In the genomic region with DNA sequence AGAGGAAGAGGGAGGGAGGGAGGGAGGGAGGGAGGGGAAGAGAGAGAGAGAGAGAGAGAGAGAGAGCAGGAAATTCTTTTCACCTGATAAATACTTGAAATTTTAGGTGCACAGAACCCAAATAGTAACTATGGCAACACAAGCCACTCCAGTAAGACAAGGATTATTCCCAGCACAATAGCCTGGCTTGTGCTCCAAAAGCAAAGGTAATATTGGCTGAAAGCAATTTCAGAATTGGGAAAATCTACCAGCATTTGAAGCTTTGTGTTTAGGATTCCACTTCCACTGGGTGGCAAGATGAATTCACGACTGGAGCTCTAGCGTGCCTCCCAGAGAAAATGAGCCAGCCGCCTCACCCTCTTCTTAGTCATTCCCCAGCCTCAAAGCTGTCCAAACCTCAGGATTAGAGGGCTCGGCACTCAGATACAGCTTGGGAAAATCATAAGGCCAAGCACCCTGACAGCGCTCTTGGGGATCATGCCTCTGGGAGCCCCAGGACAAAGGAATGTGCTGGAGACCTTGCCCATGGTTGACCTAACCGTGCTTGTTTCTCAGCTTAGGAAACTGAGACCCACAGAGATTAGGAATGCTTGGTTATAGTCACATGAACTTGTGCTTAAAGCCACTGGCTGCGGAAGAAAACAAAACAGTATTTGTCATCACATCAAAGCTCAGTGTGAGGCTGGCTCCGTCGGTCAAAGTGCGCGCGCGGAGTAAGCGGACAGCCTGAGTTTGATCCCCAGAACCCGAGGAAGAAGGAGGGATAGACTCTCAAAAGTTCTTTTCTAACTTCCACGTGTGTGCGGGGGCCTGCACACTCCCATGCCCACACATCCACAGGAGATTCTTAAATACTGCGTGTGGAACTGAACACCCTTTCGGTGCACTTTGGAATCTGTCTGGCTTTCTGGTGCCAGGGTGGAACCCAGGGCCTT, we compare ENCODE assay signal across 10 mouse cellular contexts. TPM values are rescaled to one million over a fixed set of nuclear protein-coding genes. Genes with fewer than 3 reads are reported as not detected.
DNase-seq lines count a peak whose midpoint lies in the region; ATAC-seq and TF ChIP-seq lines count a peak whose summit lies in the region.
"Had no signal": no experiment of that assay in that cellular context is flagged by ENCODE, and none has a peak within 500 bp of the region (broad histone marks: within the 10 kb centered on the region; RNA-seq: fewer than 3 reads in every experiment).

No protein-coding gene starts in this region.

- no peak for TF ChIP-seq EP300 in lung, postnatal 0 days (IDR thresholded peaks at IDR 0.05)

- no peak overlapping the region for H3K27ac ChIP-seq in lung, postnatal 0 days (ENCODE audit: low read length)
- peak overlapping the region; percentile 64 for H3K27ac ChIP-seq in embryonic facial prominence, embryonic 12.5 days
- H3K27ac ChIP-seq in hindbrain, postnatal 0 days = peak overlapping the region; percentile 64
- peak overlapping the region; percentile 76 for H3K27ac ChIP-seq in neural tube, embryonic 15.5 days (replicated peaks)
- no peak overlapping the region for H3K27ac ChIP-seq in heart, embryonic 12.5 days (ENCODE audit: poor library complexity, severe bottlenecking)

- no peak overlapping the region for H3K9ac ChIP-seq in lung, postnatal 0 days (replicated peaks; ENCODE audit: low read depth)
- H3K9ac ChIP-seq in embryonic facial prominence, embryonic 12.5 days = no peak overlapping the region
- no peak overlapping the region for H3K9ac ChIP-seq in hindbrain, postnatal 0 days (replicated peaks; ENCODE audit: low read length)
- no peak overlapping the region for H3K9ac ChIP-seq in neural tube, embryonic 15.5 days (replicated peaks)
- no peak overlapping the region for H3K9ac ChIP-seq in heart, embryonic 12.5 days

- H3K4me2 ChIP-seq in lung, postnatal 0 days (replicated peaks; ENCODE audit: low read depth, low read length) = no peak overlapping the region
- no peak overlapping the region for H3K4me2 ChIP-seq in embryonic facial prominence, embryonic 12.5 days (replicated peaks)
- 0 out of 2 replicates have a peak overlapping the region, but pooled peaks have one; percentile 10 for H3K4me2 ChIP-seq in hindbrain, postnatal 0 days (ENCODE audit: low read depth, low read length)
- peak overlapping the region; percentile 28; the same call in 1 of the 2 replicates for H3K4me2 ChIP-seq in neural tube, embryonic 15.5 days
- no peak overlapping the region for H3K4me2 ChIP-seq in heart, embryonic 12.5 days

- 0 out of 2 replicates have a peak, but pooled peaks cover 3% of the 10 kb centered on the region for H3K4me1 ChIP-seq in lung, postnatal 0 days (ENCODE audit: insufficient read depth, low read depth, low read length)
- peaks cover 34% of the 10 kb centered on the region for H3K4me1 ChIP-seq in embryonic facial prominence, embryonic 12.5 days
- H3K4me1 ChIP-seq in hindbrain, postnatal 0 days (ENCODE audit: insufficient read depth, low read length) = peaks cover 20% of the 10 kb centered on the region
- peaks cover 58% of the 10 kb centered on the region for H3K4me1 ChIP-seq in neural tube, embryonic 15.5 days
- peaks cover 28% of the 10 kb centered on the region for H3K4me1 ChIP-seq in heart, embryonic 12.5 days (replicated peaks)

- ATAC-seq in lung, postnatal 0 days = no peak
- no peak for ATAC-seq in embryonic facial prominence, embryonic 12.5 days (ENCODE audit: insufficient number of reproducible peaks, insufficient read depth, low FRiP score, low TSS enrichment)
- ATAC-seq in hindbrain, postnatal 0 days = no peak
- ATAC-seq in neural tube, embryonic 15.5 days (ENCODE audit: low FRiP score) = no peak
- ATAC-seq in erythroblast, adult 5-6 weeks (replicated peaks; ENCODE audit: low FRiP score, poor library complexity, severe bottlenecking) = no peak
- no peak for ATAC-seq in heart, embryonic 12.5 days (ENCODE audit: insufficient number of reproducible peaks, low FRiP score)

- no peak overlapping the region for H3K4me3 ChIP-seq in lung, postnatal 0 days (ENCODE audit: low read depth, low read length)
- no peak overlapping the region for H3K4me3 ChIP-seq in embryonic facial prominence, embryonic 12.5 days
- no peak overlapping the region for H3K4me3 ChIP-seq in hindbrain, postnatal 0 days (ENCODE audit: low read length)
- no peak overlapping the region for H3K4me3 ChIP-seq in neural tube, embryonic 15.5 days (replicated peaks)
- no peak overlapping the region for H3K4me3 ChIP-seq in heart, embryonic 12.5 days

- H3K27me3 ChIP-seq in lung, postnatal 0 days (replicated peaks; ENCODE audit: insufficient read depth, low read length) = no peaks in the 10 kb centered on the region
- H3K27me3 ChIP-seq in embryonic facial prominence, embryonic 12.5 days = no peaks in the 10 kb centered on the region
- H3K27me3 ChIP-seq in hindbrain, postnatal 0 days (ENCODE audit: insufficient read depth, low read length) = no peaks in the 10 kb centered on the region
- no peaks in the 10 kb centered on the region for H3K27me3 ChIP-seq in neural tube, embryonic 15.5 days (replicated peaks)
- H3K27me3 ChIP-seq in heart, embryonic 12.5 days (replicated peaks) = no peaks in the 10 kb centered on the region

- TF ChIP-seq CTCF in lung, postnatal 0 days (IDR thresholded peaks at IDR 0.05) = no peak
- TF ChIP-seq CTCF in hindbrain, postnatal 0 days (IDR thresholded peaks at IDR 0.05; ENCODE audit: low read depth) = no peak

- DNase-seq in lung, postnatal 0 days (ENCODE audit: low spot score) = peak; percentile 16
- DNase-seq in lung, adult 18-20 months = no peak
- peak; percentile 46 for DNase-seq in hindbrain, postnatal 0 days (ENCODE audit: low spot score)
- DNase-seq in ovary, postnatal 14 days (ENCODE audit: low spot score) = no peak
- DNase-seq: cerebellum, adult 18-20 months; kidney, adult 18-20 months had no signal

- no peaks in the 10 kb centered on the region for H3K36me3 ChIP-seq in lung, postnatal 0 days (ENCODE audit: insufficient read depth, low read length)
- H3K36me3 ChIP-seq in embryonic facial prominence, embryonic 12.5 days = no peaks in the 10 kb centered on the region
- no peaks in the 10 kb centered on the region for H3K36me3 ChIP-seq in hindbrain, postnatal 0 days (ENCODE audit: insufficient read depth, low read length)
- no peaks in the 10 kb centered on the region for H3K36me3 ChIP-seq in neural tube, embryonic 15.5 days
- no peaks in the 10 kb centered on the region for H3K36me3 ChIP-seq in heart, embryonic 12.5 days

- 55% methylated on average over 19 of the region's 19 CpGs for WGBS in lung, postnatal 0 days
- 70% methylated on average over 19 of the region's 19 CpGs for WGBS in embryonic facial prominence, embryonic 12.5 days
- WGBS in hindbrain, postnatal 0 days = 37% methylated on average over 19 of the region's 19 CpGs
- WGBS in neural tube, embryonic 15.5 days = 44% methylated on average over 19 of the region's 19 CpGs
- WGBS in heart, embryonic 12.5 days = 70% methylated on average over 19 of the region's 19 CpGs

- H3K9me3 ChIP-seq in lung, postnatal 0 days (ENCODE audit: low read length) = no peaks in the 10 kb centered on the region
- H3K9me3 ChIP-seq in embryonic facial prominence, embryonic 12.5 days = no peaks in the 10 kb centered on the region
- H3K9me3 ChIP-seq in hindbrain, postnatal 0 days (ENCODE audit: low read length) = no peaks in the 10 kb centered on the region
- no peaks in the 10 kb centered on the region for H3K9me3 ChIP-seq in neural tube, embryonic 15.5 days (replicated peaks)
- H3K9me3 ChIP-seq in heart, embryonic 12.5 days (replicated peaks) = no peaks in the 10 kb centered on the region

RNA-seq across cellular contexts. Expression of gene Srgap3, which starts 27.0 kb away (rescaled TPM):
- polyA plus RNA-seq in lung, postnatal 0 days (2015; fragmentation: Nextera tagmentation; extraction: Ambion mirVana) = 0.30 and 0.35 TPM in 2 replicates
- polyA plus RNA-seq in embryonic facial prominence, embryonic 12.5 days (2016; fragmentation: Nextera tagmentation; extraction: Ambion mirVana) = 8.9 and 9.0 TPM in 2 replicates
- 49.4 and 55.8 TPM in 2 replicates for total RNA-seq in hindbrain, postnatal 0 days (2014; rRNA removed)
- 20.6 and 23.7 TPM in 2 replicates for polyA plus RNA-seq in hindbrain, postnatal 0 days (2015; fragmentation: Nextera tagmentation; extraction: Ambion mirVana)
- polyA plus RNA-seq in neural tube, embryonic 15.5 days (2015; fragmentation: Nextera tagmentation; extraction: Ambion mirVana) = 24.1 and 26.3 TPM in 2 replicates
- total RNA-seq in erythroblast, adult 5-6 weeks (2015; ENCODE audit: low replicate concordance) = 0.63 TPM in 1 of 2 replicates, not detected in the other
- total RNA-seq in erythroblast, adult 5-6 weeks (2017; ENCODE audit: low replicate concordance) = 0.09 and 0.14 TPM in 2 replicates
- 0.63 and 1.2 TPM in 2 replicates for polyA plus RNA-seq in heart, embryonic 12.5 days (2016; fragmentation: Nextera tagmentation; extraction: Ambion mirVana)

Comparison
In these comparisons a context has a peak if more than half of its experiments do, and no peak if none do; other contexts are left out.
1. DNase-seq: peak in lung, postnatal 0 days (single experiment) and hindbrain, postnatal 0 days (single experiment); none in lung, adult 18-20 months (0 of 2) and ovary, postnatal 14 days (single experiment).
2. H3K27ac ChIP-seq: peak in embryonic facial prominence, embryonic 12.5 days (single experiment), hindbrain, postnatal 0 days (single experiment) and neural tube, embryonic 15.5 days (single experiment); none in lung, postnatal 0 days (single experiment) and heart, embryonic 12.5 days (single experiment).
3. H3K4me2 ChIP-seq: peak in hindbrain, postnatal 0 days (single experiment) and neural tube, embryonic 15.5 days (single experiment); none in lung, postnatal 0 days (single experiment), embryonic facial prominence, embryonic 12.5 days (single experiment) and heart, embryonic 12.5 days (single experiment).